Mouse (Mus musculus) megakaryocyte, embryonic 14.5 days (primary cell): ENCODE measurements at regions not wholly inside any gene's neighbourhood (a gene's known extent, or its start where the extent isn't known, plus 50 kb on each side); places are given as distances from the start of the nearest gene placed in this dataset.

Experiments
- FLI1 ChIP-seq: IDR thresholded peaks from 2 replicates; pipeline ENCODE4 v1.6.1; 2012; ENCODE audit warnings: low read length, inconsistent platforms, mixed read lengths
- GATA1 ChIP-seq: IDR thresholded peaks from 3 replicates; pipeline ENCODE4 v1.6.1; 2012; ENCODE audit warnings: mixed read lengths, low read length, inconsistent platforms, borderline replicate concordance

GRCm38 (mm10) chr17:83916684-83917166 is 69.0 kb upstream of the Haao start:
- no peak for TF ChIP-seq GATA1
- no peak for TF ChIP-seq FLI1
